Mouse (Mus musculus) liver, postnatal 0 days (tissue): Measurements from ENCODE around the gene Elp5. TPM values are rescaled to one million over a fixed set of nuclear protein-coding genes. Genes with fewer than 3 reads are reported as not detected.

Experiments used
- ATAC-seq: fragments of 200-750 bp; cut with Nextera tagmentation; 2 replicates; pipeline ENCODE4 v1.8.0; 2017; ENCODE audit warnings: mild to moderate bottlenecking, moderate library complexity
- DNase-seq: peaks from one replicate; pipeline ENCODE4 v3.0.0-alpha.2; 2016
- H3K27ac ChIP-seq: fragments of 300-500 bp; sonication (generic); 2 replicates; pipeline ENCODE4 v1.5.1; 2014; ENCODE audit warnings: antibody characterized with exemption, moderate library complexity, mild to moderate bottlenecking, low read depth
- H3K27me3 ChIP-seq: fragments of 300-500 bp; sonication (generic); 2 replicates; pipeline ENCODE4 v1.6.1; 2014; ENCODE audit warnings: low read length, control low read depth, mixed read lengths; ENCODE audit not compliant: insufficient read depth
- H3K36me3 ChIP-seq: fragments of 300-500 bp; sonication (generic); replicated peaks from 2 replicates; pipeline ENCODE4 v1.6.1; 2014; ENCODE audit warnings: mild to moderate bottlenecking, control low read depth, low read length, moderate library complexity, mixed read lengths; ENCODE audit not compliant: insufficient read depth
- H3K4me1 ChIP-seq: fragments of 300-500 bp; sonication (generic); 2 replicates; pipeline ENCODE4 v1.6.1; 2014; ENCODE audit warnings: antibody characterized with exemption, mild to moderate bottlenecking, control low read depth; ENCODE audit not compliant: insufficient read depth
- H3K4me2 ChIP-seq: fragments of 300-500 bp; sonication (generic); 2 replicates; pipeline ENCODE4 v1.6.1; 2014; ENCODE audit warnings: low read depth, mild to moderate bottlenecking, low read length, moderate library complexity, mixed read lengths
- H3K4me3 ChIP-seq: fragments of 300-500 bp; sonication (generic); 2 replicates; pipeline ENCODE4 v1.5.1; 2014; ENCODE audit warnings: low read depth, low read length
- H3K9ac ChIP-seq: fragments of 300-500 bp; sonication (generic); replicated peaks from 2 replicates; pipeline ENCODE4 v1.6.1; 2014; ENCODE audit warnings: mild to moderate bottlenecking, moderate library complexity
- H3K9me3 ChIP-seq: fragments of 300-500 bp; sonication (generic); 2 replicates; pipeline ENCODE4 v1.6.1; 2016; ENCODE audit warnings: mild to moderate bottlenecking, control low read depth, low read length, mixed read lengths
- CTCF ChIP-seq: sonication (generic); IDR thresholded peaks from 2 replicates; pipeline ENCODE4 v1.5.1; 2016; ENCODE audit warnings: antibody characterized with exemption, low read depth
- EP300 ChIP-seq: IDR thresholded peaks from 2 replicates; pipeline ENCODE4 v1.6.1; 2016; ENCODE audit warnings: antibody characterized with exemption, low read depth, mild to moderate bottlenecking
- WGBS: fragments of 180-500 bp; shearing (Covaris S2); extraction: QIAGEN DNeasy Blood & Tissue Kit; methylation state at CpG from one replicate; pipeline ENCODE4 v1.1.7; 2014; ENCODE audit not compliant: insufficient replicate concordance; 5-methylcytosine and 5-hydroxymethylcytosine counted together
- polyA plus RNA-seq: library from polyadenylated mRNA; unstranded; fragments of >200 nt; fragmentation: Nextera tagmentation; extraction: Ambion mirVana; gene quantifications from 2 replicates; pipeline ENCODE4 v1.2.1, GENCODE M21; 2015

Gene Elp5
- 40.6 and 42.9 TPM in 2 replicates for polyA plus RNA-seq

- Histone ChIP-seq H3K36me3 (peaks cover 23% of the 10 kb centered on the region), H3K4me3 (peak within 1 kb of the TSS; percentile 98), H3K27ac (peak within 1 kb of the TSS; percentile 97), H3K4me1 (peaks cover 20% of the 10 kb centered on the region), H3K9me3 (no peaks in the 10 kb centered on the region), H3K4me2 (peak within 1 kb of the TSS; percentile 82), H3K9ac (peak within 1 kb of the TSS; percentile 92), H3K27me3 (no peaks in the 10 kb centered on the region)
- no peak for DNase-seq
- TF ChIP-seq EP300 (no peak), CTCF (no peak)
- no peak for ATAC-seq
- 52% methylated on average over 8 of the region's 8 CpGs for WGBS
Measured at GRCm38 (mm10) chr11:69982225-69982624, at the start of gene Elp5. Elp5 (minus strand) TSS chr11:69982517.

GRCm38 (mm10) chr11:70031321-70031670 lies 49.0 kb upstream of the Elp5 start:
- no peak overlapping the region for H3K4me3 ChIP-seq
- ATAC-seq (no peak), DNase-seq (no peak)
- peaks cover 7% of the 10 kb centered on the region for H3K4me1 ChIP-seq
- H3K27me3 ChIP-seq = no peaks in the 10 kb centered on the region
- H3K27ac ChIP-seq = no peak overlapping the region
- no peak overlapping the region for H3K9ac ChIP-seq
- no peak overlapping the region for H3K4me2 ChIP-seq
- H3K9me3 ChIP-seq = no peaks in the 10 kb centered on the region
- no peaks in the 10 kb centered on the region for H3K36me3 ChIP-seq
- TF ChIP-seq CTCF (no peak), EP300 (no peak)
- WGBS = 91% methylated on average over 11 of the region's 11 CpGs

- no peaks in the 10 kb centered on the region for H3K36me3 ChIP-seq
- H3K27ac ChIP-seq = no peak overlapping the region
- H3K4me1 ChIP-seq = peaks cover 7% of the 10 kb centered on the region
- DNase-seq (no peak), ATAC-seq (no peak)
- H3K9me3 ChIP-seq = no peaks in the 10 kb centered on the region
- H3K4me3 ChIP-seq = no peak overlapping the region
- TF ChIP-seq EP300 (no peak), CTCF (no peak)
- H3K27me3 ChIP-seq = no peaks in the 10 kb centered on the region
- no peak overlapping the region for H3K4me2 ChIP-seq
- WGBS = 88% methylated on average over 28 of the region's 28 CpGs
- no peak overlapping the region for H3K9ac ChIP-seq
Measured at GRCm38 (mm10) chr11:70030651-70031320, 48.5 kb upstream of the Elp5 start.

- 53% methylated on average over 10 of the region's 11 CpGs for WGBS
Measured at GRCm38 (mm10) chr11:70029829-70030550, 47.7 kb upstream of the Elp5 start.

GRCm38 (mm10) chr11:70029130-70029801 lies 46.9 kb upstream of the Elp5 start:
- Histone ChIP-seq H3K4me2 (peak overlapping the region; percentile 35), H3K27ac (no peak overlapping the region), H3K4me1 (peaks cover 7% of the 10 kb centered on the region), H3K4me3 (no peak overlapping the region), H3K9me3 (no peaks in the 10 kb centered on the region), H3K27me3 (peaks cover 3% of the 10 kb centered on the region; the same call in 1 of the 2 replicates), H3K36me3 (no peaks in the 10 kb centered on the region), H3K9ac (no peak overlapping the region)
- ATAC-seq = peak; percentile 37; the same call in 1 of the 2 replicates
- DNase-seq = peak; percentile 50
- 8% methylated on average over 20 of the region's 20 CpGs for WGBS
- no peak for TF ChIP-seq EP300
- TF ChIP-seq CTCF = no peak

More at GRCm38 (mm10) chr11:70029829-70030550, 47.7 kb upstream of the Elp5 start:
- no peak overlapping the region for H3K4me3 ChIP-seq
- H3K27me3 ChIP-seq = no peaks in the 10 kb centered on the region
- no peak overlapping the region for H3K9ac ChIP-seq
- H3K4me1 ChIP-seq = peaks cover 7% of the 10 kb centered on the region
- DNase-seq (no peak), ATAC-seq (no peak)
- H3K9me3 ChIP-seq = no peaks in the 10 kb centered on the region
- H3K27ac ChIP-seq = no peak overlapping the region
- TF ChIP-seq CTCF (no peak), EP300 (no peak)
- H3K36me3 ChIP-seq = no peaks in the 10 kb centered on the region
- H3K4me2 ChIP-seq = no peak overlapping the region; the same call in 1 of the 2 replicates
